Mouse (Mus musculus): Measurements from ENCODE around the gene Nipa1.
"Not testable (repeated sequence)": the region's sequence is repeated elsewhere in the genome, so short reads cannot be mapped to it uniquely, and the experiment has no call there.

Gene Nipa1

DNA sequence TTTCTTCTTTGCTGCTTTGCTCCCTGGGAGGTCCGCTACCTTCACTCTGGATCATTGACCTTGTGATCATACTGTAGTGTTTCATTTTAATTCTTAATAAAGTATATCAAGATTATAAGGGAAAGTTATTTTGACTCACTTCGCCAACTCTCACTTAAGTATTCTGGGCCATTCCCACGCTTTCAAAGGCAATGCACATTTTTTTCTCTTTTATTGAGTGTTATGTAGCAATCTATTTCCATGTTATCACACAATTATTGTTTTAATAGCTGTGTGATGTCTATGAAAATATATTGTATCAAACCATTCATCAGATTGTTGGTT lies at the start of gene Nipa1:
Nipa1 (minus strand) TSS at position 25 of the 324 bp plus-strand sequence.
- DNase-seq (ENCODE audit: low spot score in 2 of 2) = no peak

DNA sequence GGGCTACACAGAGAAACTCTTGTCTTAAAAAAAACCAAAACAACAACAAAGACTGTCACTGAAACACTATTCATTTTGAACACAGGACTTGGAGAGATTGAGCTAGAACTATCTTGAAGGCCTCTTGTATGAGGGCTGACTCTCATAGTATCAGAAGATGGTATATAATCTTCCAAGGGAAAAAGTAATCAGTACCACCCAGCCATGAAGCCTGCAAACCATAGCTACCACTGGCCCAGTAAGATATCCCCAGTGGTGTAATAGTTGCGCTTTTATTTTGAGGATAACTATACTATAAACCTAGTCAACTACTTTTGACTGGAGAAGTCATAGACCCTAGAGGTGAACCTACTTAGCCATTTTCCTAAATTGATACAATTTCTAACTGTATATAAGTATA lies 46.9 kb upstream of the Nipa1 start:
- no peak for DNase-seq (ENCODE audit: low spot score in 2 of 2)

GRCm38 (mm10) chr7:56066136-56066535 lies 46.4 kb upstream of the Nipa1 start:
- DNase-seq (ENCODE audit: low spot score in 2 of 2) = no peak

DNA sequence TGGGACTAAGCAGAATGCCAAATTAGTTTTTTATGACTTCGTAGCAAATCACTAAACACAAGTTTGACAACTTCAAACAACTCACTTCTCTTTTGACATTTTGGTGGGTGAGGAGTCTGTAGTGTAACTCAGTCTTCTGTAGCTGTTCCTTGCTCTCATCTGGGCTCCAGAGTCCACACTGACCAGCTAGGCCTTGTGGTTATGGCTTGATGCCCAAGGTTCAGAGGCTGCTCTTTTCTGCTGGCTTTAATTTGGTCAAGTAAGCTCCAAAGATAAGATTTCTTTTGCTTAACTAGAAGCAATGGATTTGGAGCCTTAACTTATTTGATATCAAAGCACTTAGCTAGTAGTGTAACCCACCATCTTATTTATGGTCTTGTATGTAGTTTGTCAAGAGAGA lies 45.1 kb upstream of the Nipa1 start:
- no peak for DNase-seq (ENCODE audit: low spot score in 2 of 2)

- no peak for DNase-seq (ENCODE audit: low spot score in 2 of 2)
Measured at GRCm38 (mm10) chr7:56055338-56055737, 35.6 kb upstream of the Nipa1 start.

- no peak for DNase-seq (ENCODE audit: low spot score in 2 of 2)
Measured at GRCm38 (mm10) chr7:56052996-56053395, 33.2 kb upstream of the Nipa1 start.

DNA sequence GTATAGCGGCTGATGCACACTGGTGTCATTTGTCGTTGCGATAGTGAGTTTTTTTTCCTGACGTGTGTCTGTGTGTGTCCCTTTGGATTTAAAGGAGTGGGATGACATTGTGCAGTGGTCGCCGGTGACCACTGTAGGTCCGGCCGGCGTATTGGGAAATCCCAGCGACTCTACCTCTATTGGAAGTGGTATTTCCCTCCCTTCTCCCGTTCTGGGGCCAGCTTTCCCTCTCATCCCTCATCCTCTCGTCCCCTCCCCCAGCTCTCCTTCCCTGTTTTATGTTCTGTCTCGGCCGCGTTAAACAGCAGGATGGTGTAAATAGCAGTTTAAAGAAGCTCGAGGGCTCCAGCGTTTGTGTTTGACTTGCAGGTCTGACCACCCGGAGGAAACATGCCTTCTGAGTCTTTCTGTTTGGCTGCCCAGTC lies 30.7 kb upstream of the Nipa1 start:
- peak in 1 of 2 experiments; percentile 14 for DNase-seq (ENCODE audit: low spot score in 2 of 2)

DNA sequence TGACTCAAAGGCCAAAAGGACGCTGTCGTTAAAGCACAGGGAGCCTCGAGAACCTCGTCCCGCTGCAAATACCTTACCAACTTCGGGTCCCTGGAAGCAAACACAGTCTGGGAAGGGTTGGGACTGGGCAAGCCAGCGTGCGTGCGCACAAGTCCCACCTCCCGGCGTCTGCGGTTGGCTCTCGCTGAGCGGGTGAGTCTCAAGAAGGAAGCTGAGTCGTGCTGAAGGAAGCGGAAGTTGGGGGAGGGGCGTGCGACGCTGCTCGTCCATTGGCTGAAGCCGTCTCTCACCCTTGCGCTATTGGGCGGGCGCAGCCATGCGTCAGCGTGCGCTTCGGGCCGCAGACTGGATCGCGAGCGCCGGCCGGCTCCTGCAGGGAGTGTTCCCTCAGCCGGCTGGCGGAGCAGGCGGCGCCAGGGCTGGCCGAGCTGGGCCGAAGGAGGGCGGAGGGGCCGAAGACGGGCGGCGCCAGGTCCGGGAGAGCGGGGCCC lies 30.1 kb upstream of the Nipa1 start, which contains the start of gene Herc2:
Herc2 (plus strand) TSS at position 366 of the 491 bp plus-strand sequence.
- peak; percentile 99 for DNase-seq (ENCODE audit: low spot score in 2 of 2)

- no peak for DNase-seq (ENCODE audit: low spot score in 2 of 2)
Measured at GRCm38 (mm10) chr7:56047178-56047577, 27.4 kb upstream of the Nipa1 start.

- DNase-seq (ENCODE audit: low spot score in 2 of 2) = no peak
Measured at GRCm38 (mm10) chr7:56044267-56044629, 24.5 kb upstream of the Nipa1 start.

DNA sequence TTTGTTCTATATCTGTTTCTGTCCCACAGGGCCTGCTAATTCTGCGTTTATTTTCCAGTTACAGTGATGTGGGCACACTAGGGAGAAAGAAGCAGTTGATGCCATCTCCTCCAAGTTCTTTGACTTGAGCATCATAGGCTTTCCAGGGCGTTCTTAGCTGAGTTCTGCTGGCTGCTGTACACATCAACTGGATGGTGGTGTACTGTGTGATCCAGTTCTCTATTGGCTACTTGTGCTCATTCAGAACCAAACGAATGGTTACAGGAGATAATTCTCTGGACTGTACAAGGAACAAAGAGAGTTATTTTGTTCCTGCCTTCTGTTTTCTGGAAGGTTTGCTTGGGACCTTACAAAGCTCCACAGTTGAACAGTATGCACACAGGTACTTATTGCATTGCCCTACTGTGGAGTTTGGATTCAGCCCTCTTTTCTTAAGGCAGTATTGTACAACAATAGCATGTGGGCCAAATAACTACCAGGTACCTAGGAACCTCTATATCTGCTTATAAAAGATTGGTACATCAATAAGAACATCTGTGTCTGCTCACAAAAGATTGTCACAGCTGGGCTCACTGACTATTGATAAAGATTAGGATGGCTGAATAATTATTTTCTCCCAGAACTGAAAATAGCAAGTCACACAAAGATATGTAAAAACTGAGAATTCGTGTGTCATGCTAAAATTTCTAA lies 24.0 kb upstream of the Nipa1 start:
- no peak for DNase-seq (ENCODE audit: low spot score in 2 of 2)

DNA sequence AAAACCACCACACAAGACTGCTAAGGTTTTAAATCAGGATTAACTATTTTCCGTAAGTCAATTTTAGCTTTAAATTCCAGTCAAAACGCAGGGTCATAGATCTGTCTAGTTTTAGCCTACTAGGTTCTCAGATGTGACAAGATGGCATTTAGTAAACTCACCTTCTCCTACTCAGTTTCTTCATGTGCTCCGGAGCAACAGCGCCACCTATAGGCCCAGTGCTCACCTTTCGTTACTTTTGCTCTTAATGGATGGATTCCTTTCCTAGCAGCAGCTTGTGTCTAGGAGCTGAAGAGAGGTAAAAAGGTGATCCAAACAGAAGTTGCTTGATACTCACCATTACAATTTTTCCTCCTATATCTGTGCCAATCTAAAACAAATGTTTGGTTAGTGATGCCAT lies 22.6 kb upstream of the Nipa1 start:
- DNase-seq (ENCODE audit: low spot score in 2 of 2) = peak; percentile 28 to 65

DNA sequence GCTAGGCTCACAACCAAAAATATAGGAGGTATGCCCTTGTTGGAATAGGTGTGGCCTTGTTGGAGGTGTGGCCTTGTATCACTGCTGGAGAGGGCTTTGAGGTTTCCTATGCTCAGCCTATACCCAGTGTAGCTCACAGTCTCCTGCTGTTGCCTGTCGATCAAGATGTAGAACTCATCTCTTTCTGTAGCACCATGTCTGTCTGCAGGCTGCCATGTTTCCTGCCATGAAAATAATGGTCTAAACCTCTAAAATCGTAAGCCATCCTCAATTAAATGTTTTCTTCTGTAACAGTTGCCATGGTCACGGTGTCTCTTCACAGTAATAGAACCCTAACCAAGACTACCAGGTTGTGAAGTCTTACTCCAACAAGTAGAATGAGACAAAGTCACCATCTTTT lies 3.8 kb upstream of the Nipa1 start:
- no peak for DNase-seq (ENCODE audit: low spot score in 2 of 2)

- DNase-seq (ENCODE audit: low spot score in 2 of 2) = peak; percentile 28 to 68
Measured at GRCm38 (mm10) chr7:56018972-56019929, 503 bp downstream of the Nipa1 start.

- DNase-seq (ENCODE audit: low spot score in 2 of 2) = no peak
Measured at GRCm38 (mm10) chr7:56018446-56018971, 1.2 kb downstream of the Nipa1 start.

GRCm38 (mm10) chr7:56017761-56018160 lies 2.0 kb downstream of the Nipa1 start:
- no peak for DNase-seq (ENCODE audit: low spot score in 2 of 2)

DNA sequence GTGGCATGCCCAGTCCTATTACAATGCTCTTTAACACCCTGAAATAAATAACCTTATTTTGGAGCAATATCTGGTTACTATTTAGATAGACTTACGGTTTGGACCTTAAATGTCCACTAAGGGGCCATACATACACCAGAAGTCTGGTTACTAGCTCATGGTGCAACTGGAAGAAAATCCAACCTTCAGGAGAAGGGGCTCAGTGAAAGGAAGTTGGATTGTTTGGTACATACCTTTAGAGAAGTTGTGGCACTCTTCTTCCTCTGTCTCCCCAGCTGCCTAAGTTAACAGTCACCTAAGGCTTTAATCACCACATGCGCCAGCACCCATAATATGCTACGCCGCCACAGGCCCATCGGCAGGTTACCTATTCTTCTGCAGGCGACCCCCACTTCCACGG lies 3.9 kb downstream of the Nipa1 start:
- no peak for DNase-seq (ENCODE audit: low spot score in 2 of 2)

GRCm38 (mm10) chr7:56015172-56015571 lies 4.6 kb downstream of the Nipa1 start:
- no peak for DNase-seq (ENCODE audit: low spot score in 2 of 2)

DNA sequence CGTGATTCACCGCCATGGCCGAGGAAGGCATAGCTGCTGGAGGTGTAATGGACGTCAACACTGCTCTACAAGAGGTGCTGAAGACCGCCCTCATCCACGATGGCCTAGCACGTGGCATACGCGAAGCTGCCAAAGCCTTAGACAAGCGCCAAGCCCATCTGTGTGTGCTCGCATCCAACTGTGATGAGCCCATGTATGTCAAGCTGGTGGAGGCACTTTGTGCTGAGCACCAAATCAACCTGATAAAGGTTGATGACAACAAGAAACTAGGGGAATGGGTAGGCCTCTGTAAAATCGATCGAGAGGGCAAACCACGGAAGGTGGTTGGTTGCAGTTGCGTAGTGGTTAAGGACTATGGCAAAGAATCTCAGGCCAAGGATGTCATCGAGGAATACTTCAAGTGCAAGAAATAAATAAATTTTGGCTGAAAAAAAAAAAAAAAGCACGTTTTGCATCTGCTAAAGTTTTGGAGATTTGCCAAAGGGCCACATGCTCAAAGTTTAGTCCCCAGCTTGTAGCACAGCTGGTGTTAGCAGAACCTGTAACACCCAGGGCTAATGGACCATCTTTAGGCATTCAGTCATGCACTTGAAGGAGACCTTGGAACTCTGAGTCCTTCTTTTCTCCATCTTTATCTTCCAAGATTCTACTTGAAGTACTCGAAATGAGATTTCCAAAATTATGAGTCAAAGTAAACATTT lies 5.6 kb downstream of the Nipa1 start:
- DNase-seq (ENCODE audit: low spot score in 2 of 2) = not testable (repeated sequence)

DNA sequence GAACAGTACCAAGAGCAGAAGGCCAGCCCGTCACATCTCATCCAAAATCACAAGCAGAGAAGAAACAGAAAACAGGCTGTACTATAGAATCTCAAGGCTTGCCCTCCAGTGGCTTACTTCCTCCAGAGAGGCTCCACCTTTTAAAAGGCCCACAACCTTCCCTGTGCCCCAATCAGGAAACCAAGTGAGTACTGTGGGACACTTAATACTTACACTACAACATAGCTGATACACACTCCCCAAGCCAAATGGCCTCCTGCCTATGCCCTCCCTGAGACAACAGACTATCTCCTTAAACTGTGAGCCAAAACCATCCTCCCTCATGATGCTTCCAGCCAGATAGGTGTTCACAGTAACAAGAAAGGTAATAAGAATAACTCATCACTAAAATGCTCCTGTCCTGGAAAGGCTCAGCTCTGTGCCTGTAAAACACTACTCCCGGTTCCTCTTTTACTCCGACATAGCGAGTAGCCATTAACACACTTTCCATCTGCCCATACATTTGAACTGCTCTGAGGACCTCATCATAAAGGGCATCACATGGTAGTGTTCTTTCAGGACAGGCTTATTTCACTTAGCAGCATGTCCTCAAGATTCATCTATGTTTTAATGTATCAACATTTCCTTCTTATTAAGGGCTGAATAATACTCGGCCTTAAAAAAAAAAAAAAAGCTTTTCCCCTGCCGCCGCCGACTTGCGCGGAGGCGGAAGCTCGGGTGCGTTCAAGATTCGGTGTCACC lies 6.3 kb downstream of the Nipa1 start:
- no peak for DNase-seq (ENCODE audit: low spot score in 2 of 2)

- DNase-seq (ENCODE audit: low spot score in 2 of 2) = no peak
Measured at GRCm38 (mm10) chr7:56011018-56011333, 8.8 kb downstream of the Nipa1 start.

Data from frontal cortex, postnatal 10 days (tissue).